16 mouse cellular contexts compared by ENCODE assay signal in genomic region chr17:11730656-11731594, GRCm38 (mm10).
DNase-seq lines count a peak whose midpoint lies in the region; ATAC-seq lines count a peak whose summit lies in the region.
"Had no signal": no experiment of that assay in that cellular context is flagged by ENCODE, and none has a peak within 500 bp of the region (broad histone marks: within the 10 kb centered on the region; RNA-seq: fewer than 3 reads in every experiment).

No protein-coding gene starts in this region.

- no peak overlapping the region for H3K9ac ChIP-seq in neural tube, embryonic 11.5 days (ENCODE audit: low read length)
- H3K9ac ChIP-seq in hindbrain, embryonic 14.5 days = no peak overlapping the region
- H3K9ac ChIP-seq in midbrain, embryonic 15.5 days = no peak overlapping the region
- H3K9ac ChIP-seq in kidney, embryonic 15.5 days = no peak overlapping the region
- H3K9ac ChIP-seq: embryonic facial prominence, embryonic 12.5 days; liver, embryonic 15.5 days had no signal

- DNase-seq in neural tube, embryonic 11.5 days (ENCODE audit: low spot score) = no peak
- no peak for DNase-seq in neural tube, embryonic 10.5 days (ENCODE audit: extremely low spot score, low spot score)
- peak; percentile 44 for DNase-seq in hindbrain, embryonic 14.5 days (ENCODE audit: low spot score)
- no peak for DNase-seq in kidney, postnatal 25 days
- no peak for DNase-seq in ovary, postnatal 14 days (ENCODE audit: low spot score)
- DNase-seq: cerebellum, adult 11 months; heart, postnatal 14 days; thymus, postnatal 36 days had no signal

- WGBS in neural tube, embryonic 11.5 days = 60% methylated on average over 12 of the region's 12 CpGs
- 30% methylated on average over 12 of the region's 12 CpGs for WGBS in hindbrain, embryonic 14.5 days
- 23% methylated on average over 12 of the region's 12 CpGs for WGBS in midbrain, embryonic 15.5 days
- WGBS in kidney, embryonic 15.5 days = 73% methylated on average over 12 of the region's 12 CpGs

- H3K4me3 ChIP-seq in neural tube, embryonic 11.5 days (ENCODE audit: low read depth, low read length) = no peak overlapping the region
- H3K4me3 ChIP-seq in hindbrain, embryonic 14.5 days (replicated peaks; ENCODE audit: low read length) = no peak overlapping the region
- no peak overlapping the region for H3K4me3 ChIP-seq in midbrain, embryonic 15.5 days
- no peak overlapping the region for H3K4me3 ChIP-seq in kidney, embryonic 15.5 days (replicated peaks)
- H3K4me3 ChIP-seq: embryonic facial prominence, embryonic 12.5 days; liver, embryonic 15.5 days had no signal

- H3K27me3 ChIP-seq in neural tube, embryonic 11.5 days (ENCODE audit: control insufficient read depth, insufficient read depth, low read length) = no peaks in the 10 kb centered on the region
- H3K27me3 ChIP-seq in hindbrain, embryonic 14.5 days (ENCODE audit: control insufficient read depth, insufficient read depth, low read length) = no peaks in the 10 kb centered on the region
- H3K27me3 ChIP-seq in midbrain, embryonic 15.5 days (replicated peaks) = no peaks in the 10 kb centered on the region
- H3K27me3 ChIP-seq in kidney, embryonic 15.5 days = no peaks in the 10 kb centered on the region
- H3K27me3 ChIP-seq: embryonic facial prominence, embryonic 12.5 days; liver, embryonic 15.5 days had no signal

- no peak for ATAC-seq in neural tube, embryonic 11.5 days (ENCODE audit: insufficient read depth, low FRiP score, low TSS enrichment)
- ATAC-seq in hindbrain, embryonic 14.5 days (ENCODE audit: low FRiP score) = 0 out of 2 replicates have a peak, but pooled peaks have one; percentile 31
- ATAC-seq in midbrain, embryonic 15.5 days (replicated peaks) = peak; percentile 78; the same call in 1 of the 2 replicates
- ATAC-seq in kidney, embryonic 15.5 days (replicated peaks; ENCODE audit: low FRiP score) = no peak
- ATAC-seq: intestine, embryonic 16.5 days; lung, postnatal 0 days had no signal

- no peaks in the 10 kb centered on the region for H3K4me1 ChIP-seq in neural tube, embryonic 11.5 days (ENCODE audit: control insufficient read depth, insufficient read depth, low read length)
- peaks cover 7% of the 10 kb centered on the region; the same call in 1 of the 2 replicates for H3K4me1 ChIP-seq in hindbrain, embryonic 14.5 days (replicated peaks; ENCODE audit: control insufficient read depth, insufficient read depth, low read length)
- peaks cover 15% of the 10 kb centered on the region for H3K4me1 ChIP-seq in midbrain, embryonic 15.5 days
- no peaks in the 10 kb centered on the region for H3K4me1 ChIP-seq in kidney, embryonic 15.5 days
- H3K4me1 ChIP-seq: embryonic facial prominence, embryonic 12.5 days; liver, embryonic 15.5 days had no signal

- 0 out of 2 replicates have a peak overlapping the region, but pooled peaks have one; percentile 14 for H3K27ac ChIP-seq in neural tube, embryonic 11.5 days (ENCODE audit: low read depth, low read length)
- H3K27ac ChIP-seq in hindbrain, embryonic 14.5 days = peak overlapping the region; percentile 67
- peak overlapping the region; percentile 71 for H3K27ac ChIP-seq in midbrain, embryonic 15.5 days
- no peak overlapping the region for H3K27ac ChIP-seq in kidney, embryonic 15.5 days
- H3K27ac ChIP-seq: embryonic facial prominence, embryonic 12.5 days; liver, embryonic 15.5 days had no signal

- no peak overlapping the region for H3K4me2 ChIP-seq in neural tube, embryonic 11.5 days (ENCODE audit: low read depth)
- H3K4me2 ChIP-seq in hindbrain, embryonic 14.5 days (replicated peaks) = no peak overlapping the region
- H3K4me2 ChIP-seq in midbrain, embryonic 15.5 days = no peak overlapping the region
- no peak overlapping the region for H3K4me2 ChIP-seq in kidney, embryonic 15.5 days
- H3K4me2 ChIP-seq: embryonic facial prominence, embryonic 12.5 days; heart, embryonic 11.5 days; liver, embryonic 15.5 days had no signal

- H3K36me3 ChIP-seq in neural tube, embryonic 11.5 days (ENCODE audit: control insufficient read depth, insufficient read depth, low read length) = no peaks in the 10 kb centered on the region
- H3K36me3 ChIP-seq in hindbrain, embryonic 14.5 days (replicated peaks; ENCODE audit: control insufficient read depth, insufficient read depth) = no peaks in the 10 kb centered on the region
- no peaks in the 10 kb centered on the region for H3K36me3 ChIP-seq in midbrain, embryonic 15.5 days (replicated peaks)
- no peaks in the 10 kb centered on the region for H3K36me3 ChIP-seq in kidney, embryonic 15.5 days
- H3K36me3 ChIP-seq: embryonic facial prominence, embryonic 12.5 days; G1E; liver, embryonic 15.5 days had no signal

- H3K9me3 ChIP-seq in neural tube, embryonic 11.5 days (ENCODE audit: control insufficient read depth, low read length) = no peaks in the 10 kb centered on the region
- no peaks in the 10 kb centered on the region for H3K9me3 ChIP-seq in hindbrain, embryonic 14.5 days (ENCODE audit: control insufficient read depth, low read length)
- no peaks in the 10 kb centered on the region for H3K9me3 ChIP-seq in midbrain, embryonic 15.5 days
- no peaks in the 10 kb centered on the region for H3K9me3 ChIP-seq in kidney, embryonic 15.5 days (replicated peaks)
- H3K9me3 ChIP-seq: embryonic facial prominence, embryonic 12.5 days; G1E; liver, embryonic 15.5 days had no signal

Comparison
In these comparisons a context has a peak if more than half of its experiments do, and no peak if none do; other contexts are left out.
1. ATAC-seq: peak in hindbrain, embryonic 14.5 days (single experiment) and midbrain, embryonic 15.5 days (single experiment); none in neural tube, embryonic 11.5 days (single experiment) and kidney, embryonic 15.5 days (single experiment).